ENCODE assay signal across 16 mouse cellular contexts in genomic region chr10:117545842-117546631, GRCm38 (mm10).
"Had no signal": no experiment of that assay in that cellular context is flagged by ENCODE, and none has a peak within 500 bp of the region (broad histone marks: within the 10 kb centered on the region; RNA-seq: fewer than 3 reads in every experiment).

No protein-coding gene starts in this region.

- DNase-seq: heart, postnatal 10 days; heart, postnatal 14 days; heart, postnatal 36 days; heart, postnatal 4 days; kidney, adult 11 months; kidney, adult 18-20 months; kidney, adult 2 months; kidney, adult 8-10 months; kidney, adult 9 months; kidney, postnatal 10 days; kidney, postnatal 14 days; kidney, postnatal 25 days; kidney, postnatal 36 days; kidney, postnatal 4 days; layer of hippocampus, adult 9-11 months; layer of hippocampus, postnatal 36 days had no signal
